25 mouse cellular contexts compared by ENCODE assay signal in the genomic region with DNA sequence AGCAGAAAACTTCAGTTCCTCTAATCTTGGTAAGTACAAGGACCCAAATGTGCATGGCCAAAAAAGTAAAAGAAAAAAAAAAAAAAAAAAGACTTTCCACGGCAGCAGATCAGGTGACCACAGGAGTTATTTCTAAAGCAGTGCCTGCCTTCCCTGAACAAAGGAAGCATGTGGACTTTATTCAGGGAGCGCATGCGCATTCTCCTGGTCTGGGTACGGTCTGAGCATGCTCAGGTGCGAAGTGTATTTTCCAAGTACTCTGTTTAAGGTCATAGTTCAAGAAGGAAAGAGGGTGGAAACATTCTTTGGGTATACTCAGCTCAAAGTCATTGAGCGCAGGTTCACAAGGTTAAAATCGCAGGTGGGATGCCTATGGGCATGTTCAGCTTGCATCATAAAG.
DNase-seq lines count a peak whose midpoint lies in the region; ATAC-seq and TF ChIP-seq lines count a peak whose summit lies in the region.
"Had no signal": no experiment of that assay in that cellular context is flagged by ENCODE, and none has a peak within 500 bp of the region (broad histone marks: within the 10 kb centered on the region; RNA-seq: fewer than 3 reads in every experiment).

No protein-coding gene starts in this region.

- no peak overlapping the region for H3K4me3 ChIP-seq in lung, postnatal 0 days (ENCODE audit: low read depth, low read length)
- H3K4me3 ChIP-seq in intestine, embryonic 16.5 days (ENCODE audit: low read length) = no peak overlapping the region
- no peak overlapping the region for H3K4me3 ChIP-seq in forebrain, embryonic 15.5 days
- H3K4me3 ChIP-seq: forebrain, embryonic 13.5 days; hindbrain, embryonic 13.5 days; liver, embryonic 12.5 days; midbrain, embryonic 10.5 days; midbrain, embryonic 15.5 days; neural tube, embryonic 15.5 days; stomach, embryonic 15.5 days had no signal

- no peak overlapping the region for H3K27ac ChIP-seq in lung, postnatal 0 days (ENCODE audit: low read length)
- no peak overlapping the region for H3K27ac ChIP-seq in intestine, embryonic 16.5 days (ENCODE audit: low read length)
- no peak overlapping the region for H3K27ac ChIP-seq in forebrain, embryonic 15.5 days (replicated peaks)
- H3K27ac ChIP-seq: forebrain, embryonic 13.5 days; hindbrain, embryonic 13.5 days; liver, embryonic 12.5 days; midbrain, embryonic 10.5 days; midbrain, embryonic 15.5 days; neural tube, embryonic 15.5 days; stomach, embryonic 15.5 days had no signal

- H3K4me1 ChIP-seq in lung, postnatal 0 days (ENCODE audit: insufficient read depth, low read depth, low read length) = no peaks in the 10 kb centered on the region
- H3K4me1 ChIP-seq in intestine, embryonic 16.5 days (ENCODE audit: control insufficient read depth, insufficient read depth, low read length) = no peaks in the 10 kb centered on the region; the same call in 1 of the 2 replicates
- H3K4me1 ChIP-seq in forebrain, embryonic 15.5 days = no peaks in the 10 kb centered on the region
- H3K4me1 ChIP-seq: forebrain, embryonic 13.5 days; stomach, embryonic 15.5 days had no signal

- no peaks in the 10 kb centered on the region for H3K27me3 ChIP-seq in lung, postnatal 0 days (replicated peaks; ENCODE audit: insufficient read depth, low read length)
- H3K27me3 ChIP-seq in intestine, embryonic 16.5 days (replicated peaks; ENCODE audit: control insufficient read depth, insufficient read depth, low read length) = no peaks in the 10 kb centered on the region
- H3K27me3 ChIP-seq in forebrain, embryonic 15.5 days = no peaks in the 10 kb centered on the region
- H3K27me3 ChIP-seq: forebrain, embryonic 13.5 days; midbrain, embryonic 15.5 days; neural tube, embryonic 15.5 days; stomach, embryonic 15.5 days had no signal

- H3K9ac ChIP-seq in lung, postnatal 0 days (replicated peaks; ENCODE audit: low read depth) = no peak overlapping the region
- H3K9ac ChIP-seq in intestine, embryonic 16.5 days (ENCODE audit: low read depth, low read length) = no peak overlapping the region
- H3K9ac ChIP-seq in forebrain, embryonic 15.5 days (replicated peaks) = no peak overlapping the region
- H3K9ac ChIP-seq: forebrain, embryonic 13.5 days; hindbrain, embryonic 13.5 days; liver, embryonic 12.5 days; liver, postnatal 0 days; midbrain, embryonic 15.5 days; neural tube, embryonic 15.5 days; stomach, embryonic 15.5 days had no signal

- TF ChIP-seq CTCF in lung, postnatal 0 days (IDR thresholded peaks at IDR 0.05) = no peak

- 61% methylated on average over 7 of the region's 7 CpGs for WGBS in lung, postnatal 0 days
- WGBS in intestine, embryonic 16.5 days = 76% methylated on average over 7 of the region's 7 CpGs
- 88% methylated on average over 7 of the region's 7 CpGs for WGBS in forebrain, embryonic 15.5 days

- DNase-seq in heart, adult 11 months = peak; percentile 29
- no peak for DNase-seq in heart, adult 9 months (ENCODE audit: low spot score in 2 of 2)
- DNase-seq in lung, postnatal 0 days (ENCODE audit: low spot score) = peak; percentile 10
- no peak for DNase-seq in lung, postnatal 4 days
- no peak for DNase-seq in layer of hippocampus, postnatal 36 days
- DNase-seq: cerebellum, adult 2 months; cerebellum, postnatal 14 days; gastrocnemius, postnatal 14 days; heart, postnatal 36 days; kidney, adult 18-20 months; kidney, postnatal 14 days; left cerebral cortex, postnatal 4 days; liver, postnatal 0 days; lung, postnatal 14 days; right cerebral cortex, postnatal 25 days had no signal

- H3K9me3 ChIP-seq in lung, postnatal 0 days (ENCODE audit: low read length) = no peaks in the 10 kb centered on the region
- no peaks in the 10 kb centered on the region for H3K9me3 ChIP-seq in intestine, embryonic 16.5 days (ENCODE audit: control insufficient read depth, low read length)
- H3K9me3 ChIP-seq in forebrain, embryonic 15.5 days = no peaks in the 10 kb centered on the region
- H3K9me3 ChIP-seq: forebrain, embryonic 13.5 days; hindbrain, embryonic 13.5 days; liver, embryonic 12.5 days; midbrain, embryonic 10.5 days; midbrain, embryonic 15.5 days; neural tube, embryonic 15.5 days; stomach, embryonic 15.5 days had no signal

- no peaks in the 10 kb centered on the region for H3K36me3 ChIP-seq in lung, postnatal 0 days (ENCODE audit: insufficient read depth, low read length)
- H3K36me3 ChIP-seq in intestine, embryonic 16.5 days (ENCODE audit: control insufficient read depth, insufficient read depth, low read length) = no peaks in the 10 kb centered on the region
- no peaks in the 10 kb centered on the region for H3K36me3 ChIP-seq in forebrain, embryonic 15.5 days
- H3K36me3 ChIP-seq: hindbrain, embryonic 13.5 days; liver, embryonic 12.5 days; midbrain, embryonic 10.5 days; midbrain, embryonic 15.5 days; neural tube, embryonic 15.5 days; stomach, embryonic 15.5 days had no signal

- H3K4me2 ChIP-seq in lung, postnatal 0 days (replicated peaks; ENCODE audit: low read depth, low read length) = no peak overlapping the region
- H3K4me2 ChIP-seq in intestine, embryonic 16.5 days (ENCODE audit: low read depth, low read length) = no peak overlapping the region
- H3K4me2 ChIP-seq in forebrain, embryonic 15.5 days (replicated peaks) = no peak overlapping the region
- H3K4me2 ChIP-seq: forebrain, embryonic 13.5 days; heart, embryonic 11.5 days; hindbrain, embryonic 13.5 days; liver, embryonic 12.5 days; midbrain, embryonic 15.5 days; neural tube, embryonic 15.5 days; stomach, embryonic 15.5 days had no signal

- TF ChIP-seq EP300 in lung, postnatal 0 days (IDR thresholded peaks at IDR 0.05) = no peak

- no peak for ATAC-seq in lung, postnatal 0 days
- peak; percentile 74 for ATAC-seq in intestine, embryonic 16.5 days
- no peak for ATAC-seq in forebrain, embryonic 15.5 days (replicated peaks)
- ATAC-seq: forebrain, embryonic 13.5 days; liver, embryonic 12.5 days; liver, postnatal 0 days; midbrain, embryonic 15.5 days had no signal

Comparison
In these comparisons a context has a peak if more than half of its experiments do, and no peak if none do; other contexts are left out.
1. DNase-seq: peak in heart, adult 11 months (single experiment) and lung, postnatal 0 days (single experiment); none in heart, adult 9 months (0 of 2), lung, postnatal 4 days (0 of 2) and layer of hippocampus, postnatal 36 days (0 of 2).